Mouse (Mus musculus): ENCODE data around the gene Fgfr2. TPM values are rescaled to one million over a fixed set of nuclear protein-coding genes. Genes with fewer than 3 reads are reported as not detected.

Gene Fgfr2
- polyA plus RNA-seq, 1 experiment from 2014 or later = 86.9 TPM

DNA sequence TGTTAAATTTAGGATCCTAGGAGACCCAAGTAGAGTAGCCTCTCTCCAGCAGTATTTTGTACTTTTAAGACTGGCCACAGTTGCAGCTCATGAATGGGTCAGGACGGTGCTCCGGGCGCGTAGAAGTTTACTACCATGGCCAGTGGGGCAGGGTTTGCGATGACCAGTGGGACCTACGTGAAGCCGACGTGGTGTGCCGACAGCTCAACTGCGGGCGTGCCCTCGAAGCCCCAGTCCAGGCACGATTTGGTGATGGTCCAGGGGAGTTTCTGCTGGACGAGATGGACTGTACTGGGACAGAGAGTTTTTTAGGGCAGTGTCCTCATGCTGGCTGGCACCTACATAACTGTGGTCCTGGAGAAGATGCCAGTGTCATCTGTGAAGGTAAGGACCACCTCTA, 1935.2 kb downstream of the Fgfr2 start:
- H3K27ac ChIP-seq (ENCODE audit: low read depth, low read length) = no peak overlapping the region
- no peak for ATAC-seq (ENCODE audit: insufficient read depth, low FRiP score, low TSS enrichment)
- H3K4me3 ChIP-seq (ENCODE audit: low read depth, low read length) = no peak overlapping the region
- H3K9me3 ChIP-seq (ENCODE audit: control insufficient read depth, low read length) = no peaks in the 10 kb centered on the region
- no peaks in the 10 kb centered on the region for H3K27me3 ChIP-seq (ENCODE audit: control insufficient read depth, insufficient read depth, low read length)
- H3K9ac ChIP-seq (ENCODE audit: low read length) = no peak overlapping the region
- no peak overlapping the region for H3K4me2 ChIP-seq (ENCODE audit: low read depth)
- no peak for DNase-seq (ENCODE audit: low spot score)
- no peaks in the 10 kb centered on the region for H3K4me1 ChIP-seq (ENCODE audit: control insufficient read depth, insufficient read depth, low read length)
- H3K36me3 ChIP-seq (ENCODE audit: control insufficient read depth, insufficient read depth, low read length) = no peaks in the 10 kb centered on the region
- WGBS = 91% methylated on average over 14 of the region's 14 CpGs

DNA sequence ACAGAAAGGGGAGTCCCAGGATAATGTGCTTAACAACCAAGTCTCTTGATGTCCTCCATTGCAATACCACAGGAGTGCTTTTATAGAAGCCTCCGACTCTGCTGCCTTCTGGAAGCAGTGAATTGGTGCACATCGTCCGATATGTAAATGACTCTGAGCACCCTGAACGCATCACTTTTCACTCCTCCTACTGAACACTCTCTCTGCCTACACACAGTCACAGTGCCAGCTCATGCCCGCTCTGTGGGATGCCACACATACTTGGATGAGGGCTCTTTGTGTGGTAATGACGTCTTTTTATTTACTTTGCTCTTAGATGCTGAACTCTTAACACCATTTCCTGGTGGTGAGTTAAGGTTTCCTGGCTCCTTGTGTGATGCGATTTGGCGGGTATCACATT, 1936.1 kb downstream of the Fgfr2 start:
- H3K27ac ChIP-seq (ENCODE audit: low read depth, low read length) = no peak overlapping the region
- WGBS = 77% methylated on average over 8 of the region's 8 CpGs
- DNase-seq (ENCODE audit: low spot score) (no peak), ATAC-seq (ENCODE audit: insufficient read depth, low FRiP score, low TSS enrichment) (no peak)
- no peak overlapping the region for H3K4me3 ChIP-seq (ENCODE audit: low read depth, low read length)
- H3K4me1 ChIP-seq (ENCODE audit: control insufficient read depth, insufficient read depth, low read length) = no peaks in the 10 kb centered on the region
- no peak overlapping the region for H3K4me2 ChIP-seq (ENCODE audit: low read depth)
- H3K27me3 ChIP-seq (ENCODE audit: control insufficient read depth, insufficient read depth, low read length) = no peaks in the 10 kb centered on the region
- H3K36me3 ChIP-seq (ENCODE audit: control insufficient read depth, insufficient read depth, low read length) = no peaks in the 10 kb centered on the region
- no peak overlapping the region for H3K9ac ChIP-seq (ENCODE audit: low read length)
- no peaks in the 10 kb centered on the region for H3K9me3 ChIP-seq (ENCODE audit: control insufficient read depth, low read length)

DNA sequence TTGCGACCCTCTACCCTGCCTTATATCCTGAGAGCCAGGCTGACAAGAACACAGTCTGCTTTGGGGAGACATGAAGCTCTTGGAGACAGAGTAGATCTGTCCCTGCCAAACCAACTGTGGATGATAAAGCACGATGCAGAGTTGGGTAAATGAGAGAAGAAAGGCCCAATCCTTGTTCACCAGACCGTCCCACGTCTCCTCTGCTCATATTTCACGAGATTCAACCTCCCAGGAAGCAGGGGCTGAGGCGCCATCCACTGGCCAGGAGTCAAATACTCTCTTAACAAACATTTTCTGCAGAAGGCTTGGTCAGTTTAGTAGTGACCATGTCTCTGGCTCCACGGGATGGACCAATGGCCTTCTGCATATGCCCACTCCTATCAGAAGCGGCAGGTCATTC, 1938.8 kb downstream of the Fgfr2 start:
- Histone ChIP-seq H3K9ac (ENCODE audit: low read length) (no peak overlapping the region), H3K27me3 (ENCODE audit: control insufficient read depth, insufficient read depth, low read length) (no peaks in the 10 kb centered on the region), H3K9me3 (ENCODE audit: control insufficient read depth, low read length) (no peaks in the 10 kb centered on the region), H3K4me3 (ENCODE audit: low read depth, low read length) (no peak overlapping the region), H3K36me3 (ENCODE audit: control insufficient read depth, insufficient read depth, low read length) (no peaks in the 10 kb centered on the region), H3K4me1 (ENCODE audit: control insufficient read depth, insufficient read depth, low read length) (no peaks in the 10 kb centered on the region), H3K27ac (ENCODE audit: low read depth, low read length) (no peak overlapping the region), H3K4me2 (ENCODE audit: low read depth) (no peak overlapping the region)
- 74% methylated on average over 8 of the region's 8 CpGs for WGBS
- DNase-seq (ENCODE audit: low spot score) (no peak), ATAC-seq (ENCODE audit: insufficient read depth, low FRiP score, low TSS enrichment) (no peak)

DNA sequence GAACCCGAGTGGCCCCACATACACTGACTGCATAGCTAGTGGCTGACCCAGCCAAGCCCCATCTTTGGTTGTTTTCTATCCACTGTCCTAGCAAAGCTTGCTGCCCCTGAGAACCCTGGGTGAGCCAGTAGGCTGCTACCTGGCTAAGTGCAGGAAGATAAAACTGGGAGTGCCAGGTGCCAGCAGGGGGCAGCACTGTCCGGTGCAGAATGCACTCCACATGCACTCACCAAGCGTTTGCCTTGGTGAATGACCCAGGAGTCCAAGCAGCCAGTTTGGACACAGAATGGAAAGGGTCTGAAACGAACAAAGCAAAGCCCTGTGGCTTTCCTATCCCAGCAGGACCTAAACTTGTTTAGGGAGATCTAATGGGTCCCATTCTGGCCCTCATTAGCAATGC, 1940.5 kb downstream of the Fgfr2 start:
- no peak overlapping the region for H3K9ac ChIP-seq (ENCODE audit: low read length)
- no peaks in the 10 kb centered on the region for H3K9me3 ChIP-seq (ENCODE audit: control insufficient read depth, low read length)
- no peaks in the 10 kb centered on the region for H3K36me3 ChIP-seq (ENCODE audit: control insufficient read depth, insufficient read depth, low read length)
- no peaks in the 10 kb centered on the region for H3K4me1 ChIP-seq (ENCODE audit: control insufficient read depth, insufficient read depth, low read length)
- WGBS = 45% methylated on average over 4 of the region's 4 CpGs
- peak; percentile 16 for DNase-seq (ENCODE audit: low spot score)
- no peaks in the 10 kb centered on the region for H3K27me3 ChIP-seq (ENCODE audit: control insufficient read depth, insufficient read depth, low read length)
- no peak overlapping the region for H3K27ac ChIP-seq (ENCODE audit: low read depth, low read length)
- ATAC-seq (ENCODE audit: insufficient read depth, low FRiP score, low TSS enrichment) = no peak
- no peak overlapping the region for H3K4me2 ChIP-seq (ENCODE audit: low read depth)
- H3K4me3 ChIP-seq (ENCODE audit: low read depth, low read length) = no peak overlapping the region

DNA sequence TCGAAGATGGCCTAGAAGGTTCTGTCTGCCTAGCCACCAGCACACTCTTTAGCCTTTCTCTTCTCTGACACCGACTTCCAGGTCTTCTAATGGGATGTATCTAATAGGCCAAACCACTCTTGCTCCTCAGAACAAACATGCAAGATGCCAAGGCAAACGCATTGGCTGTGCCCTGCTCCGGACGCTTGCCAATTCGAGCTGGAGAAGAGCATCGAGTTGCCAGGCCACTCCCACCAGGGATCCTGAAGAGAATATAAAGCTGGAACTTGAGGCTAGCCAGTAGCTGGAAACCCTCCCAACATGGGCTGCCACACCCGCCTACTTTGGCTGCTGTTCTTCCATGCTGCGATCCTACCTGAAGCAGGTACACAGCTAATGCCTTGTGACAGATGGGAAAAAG, 1949.0 kb downstream of the Fgfr2 start, which contains the start of gene 5430419D17Rik:
TSS of gene 5430419D17Rik (plus strand) at position 282 of the 400 bp plus-strand sequence.
- no peak for ATAC-seq (ENCODE audit: insufficient read depth, low FRiP score, low TSS enrichment)
- 87% methylated on average over 9 of the region's 9 CpGs for WGBS

DNA sequence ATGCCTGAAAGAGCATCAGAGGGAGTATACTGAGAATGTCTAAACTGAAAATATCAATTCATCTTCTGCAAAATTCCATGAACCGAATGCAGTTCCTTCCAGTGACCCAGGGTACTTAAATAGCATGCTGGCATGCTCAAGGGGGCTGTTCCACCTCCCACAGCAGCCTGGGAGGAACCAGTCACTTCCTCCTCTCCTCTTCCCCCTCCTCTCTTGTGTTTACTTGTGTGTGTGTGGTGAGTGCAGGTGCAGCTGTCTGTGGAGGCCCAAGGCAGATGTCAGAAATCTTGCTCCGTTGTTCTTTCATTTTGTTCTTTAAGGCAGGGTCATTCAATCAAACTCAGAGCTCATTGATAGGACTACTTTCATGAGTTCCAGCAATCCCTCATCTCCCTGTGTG, 1954.1 kb downstream of the Fgfr2 start:
- H3K4me3 ChIP-seq (ENCODE audit: low read depth, low read length) = no peak overlapping the region
- no peak for DNase-seq (ENCODE audit: low spot score)
- WGBS = 75% methylated on average over 2 of the region's 2 CpGs
- H3K27me3 ChIP-seq (ENCODE audit: control insufficient read depth, insufficient read depth, low read length) = no peaks in the 10 kb centered on the region
- no peaks in the 10 kb centered on the region for H3K4me1 ChIP-seq (ENCODE audit: control insufficient read depth, insufficient read depth, low read length)
- H3K9me3 ChIP-seq (ENCODE audit: control insufficient read depth, low read length) = no peaks in the 10 kb centered on the region
- no peak overlapping the region for H3K27ac ChIP-seq (ENCODE audit: low read depth, low read length)
- no peak for ATAC-seq (ENCODE audit: insufficient read depth, low FRiP score, low TSS enrichment)
- H3K9ac ChIP-seq (ENCODE audit: low read length) = no peak overlapping the region
- no peak overlapping the region for H3K4me2 ChIP-seq (ENCODE audit: low read depth)
- no peaks in the 10 kb centered on the region for H3K36me3 ChIP-seq (ENCODE audit: control insufficient read depth, insufficient read depth, low read length)

More for the DNA sequence above, 1949.0 kb downstream of the Fgfr2 start, which contains the start of gene 5430419D17Rik:
- no peak within 1 kb of the TSS for H3K9ac ChIP-seq (ENCODE audit: low read length)
- H3K9me3 ChIP-seq (ENCODE audit: control insufficient read depth, low read length) = no peaks in the 10 kb centered on the region
- H3K36me3 ChIP-seq (ENCODE audit: control insufficient read depth, insufficient read depth, low read length) = no peaks in the 10 kb centered on the region
- no peaks in the 10 kb centered on the region for H3K27me3 ChIP-seq (ENCODE audit: control insufficient read depth, insufficient read depth, low read length)
- H3K4me1 ChIP-seq (ENCODE audit: control insufficient read depth, insufficient read depth, low read length) = no peaks in the 10 kb centered on the region
- H3K4me2 ChIP-seq (ENCODE audit: low read depth) = no peak within 1 kb of the TSS
- H3K27ac ChIP-seq (ENCODE audit: low read depth, low read length) = no peak within 1 kb of the TSS
- DNase-seq (ENCODE audit: low spot score) = no peak
- no peak within 1 kb of the TSS for H3K4me3 ChIP-seq (ENCODE audit: low read depth, low read length)

DNA sequence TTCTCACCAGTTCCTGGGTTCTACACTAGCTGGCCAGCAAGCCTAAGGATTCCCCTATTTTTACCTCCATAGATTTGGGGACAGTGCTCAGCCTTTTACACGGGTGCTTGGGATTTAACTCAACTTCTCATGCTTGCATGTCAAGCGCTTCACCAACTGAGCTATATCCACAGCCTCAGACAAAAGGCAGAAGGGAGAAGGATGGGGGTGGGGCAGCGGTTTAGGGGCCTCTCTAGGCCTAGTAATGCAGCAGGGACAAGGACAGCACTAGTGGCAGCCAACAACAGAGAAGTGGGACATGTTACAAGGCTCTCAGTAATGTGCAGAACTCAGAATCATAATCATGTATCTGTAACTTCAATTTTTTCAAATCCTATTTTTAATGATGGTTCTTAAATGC, 1955.4 kb downstream of the Fgfr2 start:
- no peak overlapping the region for H3K4me2 ChIP-seq (ENCODE audit: low read depth)
- no peak for ATAC-seq (ENCODE audit: insufficient read depth, low FRiP score, low TSS enrichment)
- DNase-seq (ENCODE audit: low spot score) = no peak
- no peaks in the 10 kb centered on the region for H3K9me3 ChIP-seq (ENCODE audit: control insufficient read depth, low read length)
- H3K27me3 ChIP-seq (ENCODE audit: control insufficient read depth, insufficient read depth, low read length) = no peaks in the 10 kb centered on the region
- 74% methylated on average over 3 of the region's 3 CpGs for WGBS
- no peaks in the 10 kb centered on the region for H3K36me3 ChIP-seq (ENCODE audit: control insufficient read depth, insufficient read depth, low read length)
- H3K4me3 ChIP-seq (ENCODE audit: low read depth, low read length) = no peak overlapping the region
- no peaks in the 10 kb centered on the region for H3K4me1 ChIP-seq (ENCODE audit: control insufficient read depth, insufficient read depth, low read length)
- no peak overlapping the region for H3K9ac ChIP-seq (ENCODE audit: low read length)
- no peak overlapping the region for H3K27ac ChIP-seq (ENCODE audit: low read depth, low read length)

DNA sequence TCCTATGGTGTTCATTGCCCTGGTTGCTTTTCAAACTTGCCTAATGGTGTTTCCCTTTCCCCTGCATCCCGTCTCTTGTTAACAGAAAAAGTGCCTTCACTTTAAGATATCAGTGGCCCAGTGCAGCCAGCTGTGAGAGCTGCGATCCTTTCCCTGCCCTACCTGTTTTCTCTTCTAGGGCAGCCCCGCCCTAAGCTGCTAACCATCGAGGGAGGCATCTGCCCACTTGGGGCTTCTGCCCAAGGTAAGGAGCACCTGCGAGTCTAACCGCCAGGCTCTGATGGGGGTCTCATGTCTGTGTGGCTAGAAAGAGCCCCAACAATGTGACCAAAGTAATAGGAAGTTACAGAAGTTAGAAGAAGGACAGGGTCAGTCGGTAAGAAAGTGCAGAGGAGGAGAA, 1960.9 kb downstream of the Fgfr2 start:
- Histone ChIP-seq H3K9ac (ENCODE audit: low read length) (no peak overlapping the region), H3K9me3 (ENCODE audit: control insufficient read depth, low read length) (no peaks in the 10 kb centered on the region), H3K27ac (ENCODE audit: low read depth, low read length) (no peak overlapping the region), H3K4me1 (ENCODE audit: control insufficient read depth, insufficient read depth, low read length) (no peaks in the 10 kb centered on the region), H3K4me3 (ENCODE audit: low read depth, low read length) (no peak overlapping the region), H3K27me3 (ENCODE audit: control insufficient read depth, insufficient read depth, low read length) (no peaks in the 10 kb centered on the region), H3K36me3 (ENCODE audit: control insufficient read depth, insufficient read depth, low read length) (no peaks in the 10 kb centered on the region), H3K4me2 (ENCODE audit: low read depth) (no peak overlapping the region)
- ATAC-seq (ENCODE audit: insufficient read depth, low FRiP score, low TSS enrichment) (no peak), DNase-seq (ENCODE audit: low spot score) (no peak)
- WGBS = 75% methylated on average over 7 of the region's 7 CpGs

DNA sequence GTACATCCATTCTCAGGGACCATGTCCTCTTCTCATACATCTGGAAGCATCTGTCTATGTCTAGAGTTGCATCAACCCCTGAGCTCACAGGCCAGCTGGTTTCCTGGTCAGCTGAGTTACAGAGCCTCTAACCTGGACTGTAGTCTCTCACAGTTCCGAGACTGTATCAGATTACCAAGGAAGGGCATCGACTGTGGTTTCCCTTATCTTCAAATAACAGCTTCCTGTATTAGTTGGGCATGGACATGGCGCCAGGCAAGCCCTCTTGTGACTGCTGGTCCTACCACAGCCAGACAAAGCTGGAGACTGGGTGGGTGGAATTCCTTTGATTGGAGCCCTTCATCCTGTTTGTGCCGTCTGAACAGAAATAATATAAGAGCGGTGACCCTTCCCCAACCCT, 1970.1 kb downstream of the Fgfr2 start:
- no peak overlapping the region for H3K4me3 ChIP-seq (ENCODE audit: low read depth, low read length)
- 84% methylated on average over 5 of the region's 5 CpGs for WGBS
- no peaks in the 10 kb centered on the region for H3K9me3 ChIP-seq (ENCODE audit: control insufficient read depth, low read length)
- no peaks in the 10 kb centered on the region for H3K36me3 ChIP-seq (ENCODE audit: control insufficient read depth, insufficient read depth, low read length)
- H3K4me2 ChIP-seq (ENCODE audit: low read depth) = no peak overlapping the region
- DNase-seq (ENCODE audit: low spot score) = no peak
- no peak for ATAC-seq (ENCODE audit: insufficient read depth, low FRiP score, low TSS enrichment)
- no peaks in the 10 kb centered on the region for H3K4me1 ChIP-seq (ENCODE audit: control insufficient read depth, insufficient read depth, low read length)
- H3K27me3 ChIP-seq (ENCODE audit: control insufficient read depth, insufficient read depth, low read length) = no peaks in the 10 kb centered on the region
- H3K27ac ChIP-seq (ENCODE audit: low read depth, low read length) = no peak overlapping the region
- no peak overlapping the region for H3K9ac ChIP-seq (ENCODE audit: low read length)
